Mouse (Mus musculus) lung, embryonic 15.5 days (tissue): ENCODE data around the gene Rnf19b. TPM values are rescaled to one million over a fixed set of nuclear protein-coding genes. Genes with fewer than 3 reads are reported as not detected.

Source experiments
- ATAC-seq: fragments of 200-750 bp; cut with Nextera tagmentation; 2 replicates; pipeline ENCODE4 v1.8.0; 2017; ENCODE audit warnings: moderate number of reproducible peaks, borderline replicate concordance; ENCODE audit not compliant: low FRiP score, low TSS enrichment; ENCODE audit errors: extremely low read depth
- H3K27ac ChIP-seq: fragments of 300-500 bp; sonication (generic); 2 replicates; pipeline ENCODE4 v1.5.1; 2015; ENCODE audit warnings: moderate library complexity, mild to moderate bottlenecking, inconsistent platforms
- H3K27me3 ChIP-seq: fragments of 300-500 bp; sonication (generic); 2 replicates; pipeline ENCODE4 v1.6.1; 2015; ENCODE audit warnings: inconsistent platforms
- H3K36me3 ChIP-seq: fragments of 300-500 bp; sonication (generic); 2 replicates; pipeline ENCODE4 v1.6.1; 2015; ENCODE audit warnings: inconsistent platforms
- H3K4me1 ChIP-seq: fragments of 300-500 bp; sonication (generic); 2 replicates; pipeline ENCODE4 v1.6.1; 2015; ENCODE audit warnings: inconsistent platforms
- H3K4me2 ChIP-seq: fragments of 300-500 bp; sonication (generic); 2 replicates; pipeline ENCODE4 v1.6.1; 2015; ENCODE audit warnings: inconsistent platforms, mild to moderate bottlenecking, moderate library complexity
- H3K4me3 ChIP-seq: fragments of 300-500 bp; sonication (generic); 2 replicates; pipeline ENCODE4 v1.5.1; 2015; ENCODE audit warnings: mild to moderate bottlenecking, inconsistent platforms
- H3K9ac ChIP-seq: fragments of 300-500 bp; sonication (generic); 2 replicates; pipeline ENCODE4 v1.6.1; 2015; ENCODE audit warnings: inconsistent platforms
- H3K9me3 ChIP-seq: fragments of 300-500 bp; sonication (generic); 2 replicates; pipeline ENCODE4 v1.6.1; 2016; ENCODE audit warnings: inconsistent platforms
- WGBS: fragments of 180-500 bp; shearing (Covaris S2); methylation state at CpG from one replicate; pipeline ENCODE4 v1.1.7; 2015; 5-methylcytosine and 5-hydroxymethylcytosine counted together
- polyA plus RNA-seq: library from polyadenylated mRNA; unstranded; fragments of >200 nt; fragmentation: Nextera tagmentation; extraction: Ambion mirVana; gene quantifications from 2 replicates; pipeline ENCODE4 v1.2.1, GENCODE M21; 2015

The Rnf19b gene
- polyA plus RNA-seq, 1 experiment from 2014 or later, result 7.6 TPM

- Histone ChIP-seq H3K4me3 (peak overlapping the region; percentile 66), H3K36me3 (no peaks in the 10 kb centered on the region), H3K4me1 (peaks cover 11% of the 10 kb centered on the region), H3K4me2 (peak overlapping the region; percentile 100), H3K27me3 (no peaks in the 10 kb centered on the region), H3K9ac (peak overlapping the region; percentile 87), H3K27ac (peak overlapping the region; percentile 88; the same call in 1 of the 2 replicates), H3K9me3 (no peaks in the 10 kb centered on the region)
- WGBS, result 2% methylated on average over 13 of the region's 13 CpGs
- ATAC-seq, result no peak
Measured at GRCm38 (mm10) chr4:129059125-129059551, 1.1 kb downstream of the Rnf19b start.

- Histone ChIP-seq H3K27me3 (no peaks in the 10 kb centered on the region), H3K4me2 (peak overlapping the region; percentile 100), H3K36me3 (no peaks in the 10 kb centered on the region), H3K4me3 (peak overlapping the region; percentile 66), H3K9ac (no peak overlapping the region; the same call in 1 of the 2 replicates), H3K9me3 (no peaks in the 10 kb centered on the region), H3K27ac (no peak overlapping the region), H3K4me1 (peaks cover 11% of the 10 kb centered on the region)
- ATAC-seq, result no peak
- WGBS, result 33% methylated on average over 4 of the region's 4 CpGs
Measured at GRCm38 (mm10) chr4:129059922-129060321, 1.9 kb downstream of the Rnf19b start.

GRCm38 (mm10) chr4:129061486-129061885 is 3.4 kb downstream of the Rnf19b start:
- Histone ChIP-seq H3K4me1 (peaks cover 11% of the 10 kb centered on the region), H3K9ac (no peak overlapping the region), H3K4me3 (no peak overlapping the region), H3K4me2 (no peak overlapping the region), H3K27ac (no peak overlapping the region), H3K27me3 (no peaks in the 10 kb centered on the region), H3K9me3 (no peaks in the 10 kb centered on the region), H3K36me3 (no peaks in the 10 kb centered on the region)
- 95% methylated on average over 1 of the region's 1 CpGs for WGBS
- no peak for ATAC-seq

GRCm38 (mm10) chr4:129062281-129063075 is 4.4 kb downstream of the Rnf19b start:
- 61% methylated on average over 3 of the region's 3 CpGs for WGBS
- no peaks in the 10 kb centered on the region for H3K27me3 ChIP-seq
- peak overlapping the region; percentile 3; the same call in 1 of the 2 replicates for H3K27ac ChIP-seq
- H3K4me3 ChIP-seq, result no peak overlapping the region
- peaks cover 11% of the 10 kb centered on the region for H3K4me1 ChIP-seq
- H3K36me3 ChIP-seq, result no peaks in the 10 kb centered on the region
- ATAC-seq, result no peak
- H3K9me3 ChIP-seq, result no peaks in the 10 kb centered on the region
- H3K9ac ChIP-seq, result no peak overlapping the region
- no peak overlapping the region for H3K4me2 ChIP-seq

- no peaks in the 10 kb centered on the region for H3K27me3 ChIP-seq
- no peak for ATAC-seq
Measured at GRCm38 (mm10) chr4:129065688-129066236, 7.7 kb downstream of the Rnf19b start.

GRCm38 (mm10) chr4:129067638-129068415 is 9.8 kb downstream of the Rnf19b start:
- Histone ChIP-seq H3K9ac (no peak overlapping the region), H3K4me1 (peaks cover 12% of the 10 kb centered on the region), H3K36me3 (no peaks in the 10 kb centered on the region), H3K27me3 (no peaks in the 10 kb centered on the region), H3K4me2 (no peak overlapping the region), H3K4me3 (no peak overlapping the region), H3K27ac (no peak overlapping the region), H3K9me3 (no peaks in the 10 kb centered on the region)
- ATAC-seq, result no peak
- WGBS, result 79% methylated on average over 5 of the region's 5 CpGs

More at GRCm38 (mm10) chr4:129065688-129066236, 7.7 kb downstream of the Rnf19b start:
- Histone ChIP-seq H3K4me1 (peaks cover 2% of the 10 kb centered on the region), H3K9ac (no peak overlapping the region), H3K4me3 (no peak overlapping the region), H3K27ac (no peak overlapping the region), H3K9me3 (no peaks in the 10 kb centered on the region), H3K36me3 (no peaks in the 10 kb centered on the region), H3K4me2 (no peak overlapping the region)

- 83% methylated on average over 4 of the region's 4 CpGs for WGBS
- no peak overlapping the region for H3K27ac ChIP-seq
Measured at GRCm38 (mm10) chr4:129068848-129069247, 10.8 kb downstream of the Rnf19b start.

GRCm38 (mm10) chr4:129079126-129079525 is 21.1 kb downstream of the Rnf19b start:
- no peak for ATAC-seq
- H3K4me1 ChIP-seq, result peaks cover 15% of the 10 kb centered on the region
- H3K4me3 ChIP-seq, result no peak overlapping the region
- no peak overlapping the region for H3K4me2 ChIP-seq
- H3K9me3 ChIP-seq, result no peaks in the 10 kb centered on the region
- no peak overlapping the region for H3K9ac ChIP-seq
- no peaks in the 10 kb centered on the region for H3K27me3 ChIP-seq
- no peak overlapping the region for H3K27ac ChIP-seq
- 96% methylated on average over 9 of the region's 9 CpGs for WGBS
- peaks cover 51% of the 10 kb centered on the region for H3K36me3 ChIP-seq

More at GRCm38 (mm10) chr4:129068848-129069247, 10.8 kb downstream of the Rnf19b start:
- Histone ChIP-seq H3K9me3 (no peaks in the 10 kb centered on the region), H3K4me2 (no peak overlapping the region), H3K27me3 (no peaks in the 10 kb centered on the region), H3K9ac (no peak overlapping the region), H3K4me1 (peaks cover 12% of the 10 kb centered on the region), H3K36me3 (peaks cover 4% of the 10 kb centered on the region; the same call in 1 of the 2 replicates), H3K4me3 (no peak overlapping the region)
- ATAC-seq, result no peak

GRCm38 (mm10) chr4:129081041-129081440 is 23.0 kb downstream of the Rnf19b start:
- Histone ChIP-seq H3K4me1 (peaks cover 15% of the 10 kb centered on the region), H3K4me3 (no peak overlapping the region), H3K36me3 (peaks cover 50% of the 10 kb centered on the region), H3K9ac (no peak overlapping the region), H3K4me2 (no peak overlapping the region), H3K9me3 (no peaks in the 10 kb centered on the region), H3K27ac (no peak overlapping the region), H3K27me3 (no peaks in the 10 kb centered on the region)
- no peak for ATAC-seq
- 82% methylated on average over 7 of the region's 7 CpGs for WGBS

GRCm38 (mm10) chr4:129081512-129081911 is 23.4 kb downstream of the Rnf19b start:
- Histone ChIP-seq H3K36me3 (peaks cover 49% of the 10 kb centered on the region), H3K9me3 (no peaks in the 10 kb centered on the region), H3K4me1 (peaks cover 15% of the 10 kb centered on the region), H3K4me3 (no peak overlapping the region), H3K27ac (peak overlapping the region; percentile 15), H3K9ac (no peak overlapping the region), H3K27me3 (no peaks in the 10 kb centered on the region), H3K4me2 (no peak overlapping the region)
- no peak for ATAC-seq
- WGBS, result 75% methylated on average over 6 of the region's 6 CpGs

- WGBS, result 59% methylated on average over 3 of the region's 3 CpGs
- Histone ChIP-seq H3K4me3 (no peak overlapping the region), H3K9me3 (no peaks in the 10 kb centered on the region), H3K36me3 (peaks cover 44% of the 10 kb centered on the region), H3K4me1 (peaks cover 15% of the 10 kb centered on the region), H3K27me3 (no peaks in the 10 kb centered on the region), H3K9ac (no peak overlapping the region), H3K4me2 (no peak overlapping the region), H3K27ac (peak overlapping the region; percentile 15)
- no peak for ATAC-seq
Measured at GRCm38 (mm10) chr4:129081939-129082338, 23.9 kb downstream of the Rnf19b start.
